Mouse (Mus musculus): ENCODE measurements around the gene Maml3. TPM values are rescaled to one million over a fixed set of nuclear protein-coding genes. Genes with fewer than 3 reads are reported as not detected.

The Maml3 gene
- polyA plus RNA-seq, 1 experiment from 2014 or later = 5.2 TPM

GRCm38 (mm10) chr3:51739049-51739834 lies 365.6 kb downstream of the Maml3 start:
- peaks cover 10% of the 10 kb centered on the region for H3K4me1 ChIP-seq
- no peak overlapping the region for H3K4me2 ChIP-seq
- no peak overlapping the region for H3K9ac ChIP-seq
- peak; percentile 69; the same call in 1 of the 2 replicates for ATAC-seq (ENCODE audit: insufficient read depth, low FRiP score, low read depth)
- H3K9me3 ChIP-seq = no peaks in the 10 kb centered on the region
- H3K4me3 ChIP-seq (replicated peaks) = no peak overlapping the region
- no peaks in the 10 kb centered on the region for H3K27me3 ChIP-seq (replicated peaks)
- WGBS = 21% methylated on average over 12 of the region's 12 CpGs
- no peaks in the 10 kb centered on the region for H3K36me3 ChIP-seq
- peak overlapping the region; percentile 32; the same call in 1 of the 2 replicates for H3K27ac ChIP-seq

- Histone ChIP-seq H3K4me1 (peaks cover 2% of the 10 kb centered on the region; the same call in 1 of the 2 replicates), H3K4me3 (replicated peaks) (no peak overlapping the region), H3K36me3 (no peaks in the 10 kb centered on the region), H3K27me3 (replicated peaks) (no peaks in the 10 kb centered on the region), H3K9me3 (no peaks in the 10 kb centered on the region), H3K27ac (no peak overlapping the region), H3K9ac (no peak overlapping the region), H3K4me2 (no peak overlapping the region)
- no peak for ATAC-seq (ENCODE audit: insufficient read depth, low FRiP score, low read depth)
- 71% methylated on average over 3 of the region's 3 CpGs for WGBS
Observed at GRCm38 (mm10) chr3:51733685-51734084, 371.2 kb downstream of the Maml3 start.

- Histone ChIP-seq H3K9ac (no peak overlapping the region), H3K27ac (no peak overlapping the region), H3K4me1 (peaks cover 12% of the 10 kb centered on the region), H3K9me3 (no peaks in the 10 kb centered on the region), H3K36me3 (no peaks in the 10 kb centered on the region), H3K27me3 (replicated peaks) (no peaks in the 10 kb centered on the region), H3K4me3 (replicated peaks) (no peak overlapping the region), H3K4me2 (no peak overlapping the region)
- 86% methylated on average over 16 of the region's 16 CpGs for WGBS
- no peak for ATAC-seq (ENCODE audit: insufficient read depth, low FRiP score, low read depth)
Observed at GRCm38 (mm10) chr3:51731949-51732636, 372.8 kb downstream of the Maml3 start.

GRCm38 (mm10) chr3:51730662-51731061 lies 374.2 kb downstream of the Maml3 start:
- no peak overlapping the region for H3K4me2 ChIP-seq
- no peak overlapping the region for H3K4me3 ChIP-seq (replicated peaks)
- H3K9ac ChIP-seq = no peak overlapping the region
- H3K4me1 ChIP-seq = peaks cover 12% of the 10 kb centered on the region
- no peaks in the 10 kb centered on the region for H3K27me3 ChIP-seq (replicated peaks)
- H3K36me3 ChIP-seq = no peaks in the 10 kb centered on the region
- ATAC-seq (ENCODE audit: insufficient read depth, low FRiP score, low read depth) = no peak
- H3K27ac ChIP-seq = no peak overlapping the region
- H3K9me3 ChIP-seq = no peaks in the 10 kb centered on the region
- 87% methylated on average over 7 of the region's 7 CpGs for WGBS

- no peak for ATAC-seq (ENCODE audit: insufficient read depth, low FRiP score, low read depth)
- Histone ChIP-seq H3K27ac (no peak overlapping the region), H3K27me3 (replicated peaks) (no peaks in the 10 kb centered on the region), H3K36me3 (no peaks in the 10 kb centered on the region), H3K4me2 (no peak overlapping the region), H3K9me3 (no peaks in the 10 kb centered on the region), H3K4me3 (replicated peaks) (no peak overlapping the region), H3K9ac (no peak overlapping the region), H3K4me1 (peaks cover 12% of the 10 kb centered on the region)
- 71% methylated on average over 14 of the region's 14 CpGs for WGBS
Observed at GRCm38 (mm10) chr3:51729109-51729918, 375.6 kb downstream of the Maml3 start.

GRCm38 (mm10) chr3:51728456-51728855 lies 376.4 kb downstream of the Maml3 start:
- H3K4me2 ChIP-seq = 0 out of 2 replicates have a peak overlapping the region, but pooled peaks have one; percentile 2
- no peak overlapping the region for H3K4me3 ChIP-seq (replicated peaks)
- H3K27ac ChIP-seq = 0 out of 2 replicates have a peak overlapping the region, but pooled peaks have one; percentile 40
- peak; percentile 91; the same call in 1 of the 2 replicates for ATAC-seq (ENCODE audit: insufficient read depth, low FRiP score, low read depth)
- H3K36me3 ChIP-seq = no peaks in the 10 kb centered on the region
- H3K4me1 ChIP-seq = peaks cover 14% of the 10 kb centered on the region
- H3K9me3 ChIP-seq = no peaks in the 10 kb centered on the region
- no peak overlapping the region for H3K9ac ChIP-seq
- no peaks in the 10 kb centered on the region for H3K27me3 ChIP-seq (replicated peaks)
- 55% methylated on average over 12 of the region's 12 CpGs for WGBS

- H3K27ac ChIP-seq = peak overlapping the region; percentile 40; the same call in 1 of the 2 replicates
- H3K9ac ChIP-seq = no peak overlapping the region
- no peak overlapping the region for H3K4me3 ChIP-seq (replicated peaks)
- H3K36me3 ChIP-seq = no peaks in the 10 kb centered on the region
- no peak for ATAC-seq (ENCODE audit: insufficient read depth, low FRiP score, low read depth)
- H3K4me2 ChIP-seq = 0 out of 2 replicates have a peak overlapping the region, but pooled peaks have one; percentile 2
- no peaks in the 10 kb centered on the region for H3K9me3 ChIP-seq
- H3K4me1 ChIP-seq = peaks cover 14% of the 10 kb centered on the region
- 36% methylated on average over 8 of the region's 8 CpGs for WGBS
- H3K27me3 ChIP-seq (replicated peaks) = no peaks in the 10 kb centered on the region
Observed at GRCm38 (mm10) chr3:51727968-51728367, 376.9 kb downstream of the Maml3 start.

GRCm38 (mm10) chr3:51727487-51727886 lies 377.4 kb downstream of the Maml3 start:
- Histone ChIP-seq H3K4me2 (no peak overlapping the region), H3K27ac (no peak overlapping the region), H3K27me3 (replicated peaks) (no peaks in the 10 kb centered on the region), H3K9me3 (no peaks in the 10 kb centered on the region), H3K4me1 (peaks cover 14% of the 10 kb centered on the region), H3K4me3 (replicated peaks) (no peak overlapping the region), H3K36me3 (no peaks in the 10 kb centered on the region), H3K9ac (no peak overlapping the region)
- 68% methylated on average over 3 of the region's 3 CpGs for WGBS
- ATAC-seq (ENCODE audit: insufficient read depth, low FRiP score, low read depth) = no peak

- Histone ChIP-seq H3K36me3 (no peaks in the 10 kb centered on the region), H3K4me3 (replicated peaks) (no peak overlapping the region), H3K4me1 (peaks cover 14% of the 10 kb centered on the region), H3K9ac (no peak overlapping the region), H3K27ac (no peak overlapping the region), H3K9me3 (no peaks in the 10 kb centered on the region), H3K4me2 (no peak overlapping the region), H3K27me3 (replicated peaks) (no peaks in the 10 kb centered on the region)
- ATAC-seq (ENCODE audit: insufficient read depth, low FRiP score, low read depth) = no peak
- 87% methylated on average over 6 of the region's 6 CpGs for WGBS
Observed at GRCm38 (mm10) chr3:51726257-51726656, 378.6 kb downstream of the Maml3 start.

- Histone ChIP-seq H3K27ac (no peak overlapping the region), H3K9ac (no peak overlapping the region), H3K4me1 (0 out of 2 replicates have a peak, but pooled peaks cover 2% of the 10 kb centered on the region), H3K4me2 (no peak overlapping the region), H3K4me3 (replicated peaks) (no peak overlapping the region), H3K27me3 (replicated peaks) (no peaks in the 10 kb centered on the region), H3K9me3 (no peaks in the 10 kb centered on the region), H3K36me3 (no peaks in the 10 kb centered on the region)
- no peak for ATAC-seq (ENCODE audit: insufficient read depth, low FRiP score, low read depth)
- 44% methylated on average over 1 of the region's 1 CpGs for WGBS
Observed at GRCm38 (mm10) chr3:51719982-51720381, 384.9 kb downstream of the Maml3 start.

- Histone ChIP-seq H3K27ac (no peak overlapping the region), H3K4me3 (replicated peaks) (no peak overlapping the region), H3K36me3 (no peaks in the 10 kb centered on the region), H3K9ac (no peak overlapping the region), H3K9me3 (no peaks in the 10 kb centered on the region), H3K4me1 (0 out of 2 replicates have a peak, but pooled peaks cover 2% of the 10 kb centered on the region), H3K4me2 (no peak overlapping the region), H3K27me3 (replicated peaks) (no peaks in the 10 kb centered on the region)
- no peak for ATAC-seq (ENCODE audit: insufficient read depth, low FRiP score, low read depth)
- WGBS = 70% methylated on average over 3 of the region's 3 CpGs
Observed at GRCm38 (mm10) chr3:51719373-51719772, 385.5 kb downstream of the Maml3 start.
